Mouse (Mus musculus) midbrain, embryonic 11.5 days (tissue): ENCODE results near the gene 2210010C04Rik. TPM values are rescaled to one million over a fixed set of nuclear protein-coding genes. Genes with fewer than 3 reads are reported as not detected.

Experiments used
- polyA plus RNA-seq: library from polyadenylated mRNA; unstranded; fragments of >200 nt; fragmentation: Nextera tagmentation; extraction: Ambion mirVana; gene quantifications from 2 replicates; pipeline ENCODE4 v1.2.1, GENCODE M21; 2014

2210010C04Rik gene
- polyA plus RNA-seq, 1 experiment from 2014 or later, result not detected

Other genes starting within 250 kb of the 2210010C04Rik start
- not detected in 2 replicates for gene Moxd2, start 148.0 kb downstream of the 2210010C04Rik start, polyA plus RNA-seq
- gene Prss58, start 135.1 kb downstream of the 2210010C04Rik start, polyA plus RNA-seq, result not detected in 2 replicates
- not detected in 2 replicates for gene 1700074P13Rik, start 95.0 kb downstream of the 2210010C04Rik start, polyA plus RNA-seq
- not detected in 2 replicates for gene Gm4744, start 83.6 kb downstream of the 2210010C04Rik start, polyA plus RNA-seq
- gene 1810009J06Rik, start 70.8 kb downstream of the 2210010C04Rik start, polyA plus RNA-seq, result not detected in 2 replicates
- not detected in 2 replicates for gene Gm2663, start 36.0 kb downstream of the 2210010C04Rik start, polyA plus RNA-seq